Mouse (Mus musculus) lung, embryonic 15.5 days (tissue): ENCODE measurements at regions not wholly inside any gene's neighbourhood (a gene's known extent, or its start where the extent isn't known, plus 50 kb on each side); places are given as distances from the start of the nearest gene placed in this dataset.
"Not testable (repeated sequence)": the region's sequence is repeated elsewhere in the genome, so short reads cannot be mapped to it uniquely, and the experiment has no call there.

ENCODE experiments used
- ATAC-seq: fragments of 200-750 bp; cut with Nextera tagmentation; 2 replicates; pipeline ENCODE4 v1.8.0; 2017; ENCODE audit warnings: moderate number of reproducible peaks, borderline replicate concordance; ENCODE audit not compliant: low FRiP score, low TSS enrichment; ENCODE audit errors: extremely low read depth
- H3K27ac ChIP-seq: fragments of 300-500 bp; sonication (generic); 2 replicates; pipeline ENCODE4 v1.5.1; 2015; ENCODE audit warnings: moderate library complexity, mild to moderate bottlenecking, inconsistent platforms
- H3K27me3 ChIP-seq: fragments of 300-500 bp; sonication (generic); 2 replicates; pipeline ENCODE4 v1.6.1; 2015; ENCODE audit warnings: inconsistent platforms
- H3K36me3 ChIP-seq: fragments of 300-500 bp; sonication (generic); 2 replicates; pipeline ENCODE4 v1.6.1; 2015; ENCODE audit warnings: inconsistent platforms
- H3K4me1 ChIP-seq: fragments of 300-500 bp; sonication (generic); 2 replicates; pipeline ENCODE4 v1.6.1; 2015; ENCODE audit warnings: inconsistent platforms
- H3K4me2 ChIP-seq: fragments of 300-500 bp; sonication (generic); 2 replicates; pipeline ENCODE4 v1.6.1; 2015; ENCODE audit warnings: inconsistent platforms, mild to moderate bottlenecking, moderate library complexity
- H3K4me3 ChIP-seq: fragments of 300-500 bp; sonication (generic); 2 replicates; pipeline ENCODE4 v1.5.1; 2015; ENCODE audit warnings: mild to moderate bottlenecking, inconsistent platforms
- H3K9ac ChIP-seq: fragments of 300-500 bp; sonication (generic); 2 replicates; pipeline ENCODE4 v1.6.1; 2015; ENCODE audit warnings: inconsistent platforms
- H3K9me3 ChIP-seq: fragments of 300-500 bp; sonication (generic); 2 replicates; pipeline ENCODE4 v1.6.1; 2016; ENCODE audit warnings: inconsistent platforms
- WGBS: fragments of 180-500 bp; shearing (Covaris S2); methylation state at CpG from one replicate; pipeline ENCODE4 v1.1.7; 2015; 5-methylcytosine and 5-hydroxymethylcytosine counted together

GRCm38 (mm10) chr12:64788761-64789160, 128.9 kb upstream of the Gm527 start:
- no peaks in the 10 kb centered on the region for H3K4me1 ChIP-seq
- no peak overlapping the region for H3K9ac ChIP-seq
- H3K9me3 ChIP-seq = no peaks in the 10 kb centered on the region
- 82% methylated on average over 3 of the region's 3 CpGs for WGBS
- no peak overlapping the region for H3K27ac ChIP-seq
- no peak overlapping the region for H3K4me2 ChIP-seq
- no peaks in the 10 kb centered on the region for H3K36me3 ChIP-seq
- H3K4me3 ChIP-seq = no peak overlapping the region
- no peaks in the 10 kb centered on the region for H3K27me3 ChIP-seq
- no peak for ATAC-seq

- H3K9ac ChIP-seq, H3K36me3 ChIP-seq, H3K4me3 ChIP-seq, H3K27me3 ChIP-seq, H3K27ac ChIP-seq, ATAC-seq, H3K9me3 ChIP-seq, H3K4me1 ChIP-seq, H3K4me2 ChIP-seq: not testable (repeated sequence)
- WGBS = 44% methylated on average over 2 of the region's 2 CpGs
Measured at GRCm38 (mm10) chr12:64808492-64808891, 109.2 kb upstream of the Gm527 start.

DNA sequence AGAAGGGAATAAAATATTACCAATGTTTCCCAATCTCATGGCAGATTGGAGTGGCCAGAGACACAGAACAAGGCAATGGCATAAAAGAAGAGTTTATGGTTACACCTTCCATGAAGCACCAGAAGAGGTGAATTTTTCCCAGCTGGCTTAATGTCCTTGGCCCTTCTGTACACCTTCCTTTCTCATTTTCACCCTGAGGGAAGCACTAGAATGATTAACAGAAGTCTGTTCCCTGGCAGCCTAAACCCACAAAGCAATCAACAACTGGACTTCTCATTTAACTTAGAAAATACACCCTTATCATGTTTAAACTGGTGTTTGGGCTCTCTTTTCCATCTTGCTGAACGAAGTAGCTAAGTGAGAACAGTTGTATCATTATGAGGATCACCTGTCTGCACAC, 107.6 kb upstream of the Gm527 start:
- Histone ChIP-seq H3K9me3 (no peaks in the 10 kb centered on the region), H3K27ac (no peak overlapping the region), H3K9ac (no peak overlapping the region), H3K4me3 (no peak overlapping the region), H3K27me3 (no peaks in the 10 kb centered on the region), H3K36me3 (no peaks in the 10 kb centered on the region), H3K4me1 (no peaks in the 10 kb centered on the region), H3K4me2 (no peak overlapping the region)
- no peak for ATAC-seq
- WGBS = 35% methylated on average over 1 of the region's 1 CpGs

- Histone ChIP-seq H3K36me3 (no peaks in the 10 kb centered on the region), H3K4me1 (no peaks in the 10 kb centered on the region), H3K9ac (no peak overlapping the region), H3K9me3 (no peaks in the 10 kb centered on the region), H3K27ac (no peak overlapping the region), H3K4me2 (no peak overlapping the region), H3K27me3 (no peaks in the 10 kb centered on the region), H3K4me3 (no peak overlapping the region)
- WGBS = 70% methylated on average over 6 of the region's 6 CpGs
- no peak for ATAC-seq
Measured at GRCm38 (mm10) chr12:64815871-64816270, 101.8 kb upstream of the Gm527 start.

DNA sequence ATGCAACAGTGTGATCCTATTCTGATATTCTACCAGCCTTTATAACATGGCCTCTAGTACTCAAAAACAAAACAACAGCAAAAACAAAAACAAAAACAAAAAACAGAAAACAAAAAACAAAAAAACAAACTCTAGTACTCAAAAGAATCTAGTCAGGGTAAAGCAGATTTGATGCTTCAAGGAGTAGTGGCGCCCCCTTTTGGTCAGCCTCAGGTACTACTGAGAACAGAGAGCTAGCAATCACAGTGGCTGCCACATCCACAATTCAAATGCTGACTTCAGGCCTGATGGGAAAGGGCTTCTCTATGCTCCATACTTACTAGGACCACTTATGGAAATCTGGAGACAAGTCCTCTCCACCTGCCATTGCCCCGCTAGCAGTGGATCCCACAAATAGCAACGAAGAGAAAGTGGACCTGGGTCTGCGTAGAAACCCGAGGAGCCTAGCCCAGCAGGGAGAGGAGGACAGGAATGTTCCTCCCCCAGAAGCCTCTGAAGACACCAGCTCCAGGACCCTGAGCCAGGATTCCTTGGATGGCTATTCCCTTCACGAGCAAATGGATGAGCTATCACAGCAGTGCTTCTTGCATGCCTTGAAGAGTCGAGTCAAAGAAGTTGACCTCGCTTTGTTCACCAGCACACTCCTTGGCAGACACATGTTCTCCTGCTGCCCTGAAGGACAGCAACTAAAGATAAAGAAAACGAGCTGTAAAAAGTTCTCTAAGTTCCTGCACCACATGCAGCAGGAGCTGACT, 100.5 kb upstream of the Gm527 start:
- Histone ChIP-seq H3K4me3 (no peak overlapping the region), H3K9ac (no peak overlapping the region), H3K27me3 (no peaks in the 10 kb centered on the region), H3K9me3 (no peaks in the 10 kb centered on the region), H3K4me2 (no peak overlapping the region), H3K27ac (no peak overlapping the region), H3K4me1 (no peaks in the 10 kb centered on the region), H3K36me3 (no peaks in the 10 kb centered on the region)
- WGBS = 48% methylated on average over 9 of the region's 9 CpGs
- ATAC-seq = no peak

GRCm38 (mm10) chr12:64820722-64821121, 97.0 kb upstream of the Gm527 start:
- Histone ChIP-seq H3K9ac (no peak overlapping the region), H3K36me3 (no peaks in the 10 kb centered on the region), H3K9me3 (no peaks in the 10 kb centered on the region), H3K4me2 (no peak overlapping the region), H3K4me1 (no peaks in the 10 kb centered on the region), H3K4me3 (no peak overlapping the region), H3K27me3 (no peaks in the 10 kb centered on the region), H3K27ac (no peak overlapping the region)
- ATAC-seq = no peak
- 79% methylated on average over 5 of the region's 5 CpGs for WGBS

DNA sequence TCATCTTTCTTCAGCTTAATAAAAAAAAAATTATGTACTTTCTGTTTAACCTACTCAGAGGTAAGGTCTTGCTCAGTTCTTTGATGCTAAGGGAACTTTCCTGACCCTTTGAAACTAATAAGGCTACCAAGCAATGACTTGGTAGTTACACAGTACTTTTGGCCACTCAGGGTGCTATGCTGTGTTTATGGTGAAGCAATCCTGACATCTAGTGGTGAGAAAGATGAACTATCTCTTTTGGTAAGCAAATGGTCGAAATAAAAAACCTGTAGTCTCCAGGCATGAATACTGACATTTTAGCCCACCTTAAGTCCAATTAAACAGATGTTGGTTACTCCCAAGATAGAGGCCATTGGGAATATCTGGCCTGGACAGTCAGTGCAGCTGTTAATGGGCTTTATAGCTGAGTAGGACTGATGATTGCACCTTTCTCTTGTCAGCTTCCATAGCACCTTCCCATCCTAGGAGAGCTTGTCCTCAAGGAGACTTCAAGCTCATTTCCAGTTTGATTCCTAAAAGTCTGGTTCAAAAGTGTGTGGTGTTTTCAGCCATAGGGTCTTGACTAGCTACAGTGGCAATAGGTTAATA, 88.0 kb upstream of the Gm527 start:
- ATAC-seq = peak; percentile 39; the same call in 1 of the 2 replicates

DNA sequence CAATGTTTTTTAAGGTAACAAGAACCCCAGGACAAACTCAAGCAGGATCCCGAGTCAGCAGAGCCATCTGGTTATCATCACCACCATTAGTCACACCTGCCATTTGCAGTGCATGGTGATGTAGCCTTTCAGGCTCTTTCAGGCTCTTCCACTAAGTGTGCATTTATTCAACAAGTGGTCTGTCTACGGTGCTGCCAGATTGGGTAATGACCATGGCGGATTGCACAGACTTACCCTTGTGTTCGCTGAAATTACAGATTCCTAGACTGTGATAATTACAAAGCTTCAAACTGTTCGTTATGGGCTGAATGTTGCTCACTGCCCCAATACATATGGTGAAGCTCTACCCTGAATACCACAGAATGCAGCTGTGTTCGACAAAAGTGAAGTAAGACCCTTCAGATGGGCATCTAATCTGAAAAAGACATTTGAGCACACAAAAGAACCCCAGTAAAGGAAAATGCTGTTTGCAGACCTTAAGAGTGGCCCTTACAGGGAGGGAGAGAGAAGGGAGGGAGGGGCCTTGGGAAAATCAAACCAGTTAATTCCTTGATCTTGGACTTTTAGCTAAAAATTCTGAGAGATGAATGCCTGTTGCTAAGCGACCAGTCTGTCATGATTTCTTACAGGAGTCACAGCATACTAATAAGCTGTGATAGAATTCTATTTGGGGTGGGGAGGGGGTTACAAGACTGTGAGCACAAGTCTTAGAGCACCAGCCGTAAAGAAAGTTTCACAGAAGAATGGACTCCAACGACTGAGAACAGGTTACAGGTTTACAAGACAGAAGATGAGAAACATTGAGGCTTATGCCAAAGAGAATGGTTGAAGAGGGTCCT, 85.2 kb upstream of the Gm527 start:
- Histone ChIP-seq H3K27me3 (no peaks in the 10 kb centered on the region), H3K27ac (no peak overlapping the region), H3K4me2 (no peak overlapping the region), H3K4me1 (no peaks in the 10 kb centered on the region), H3K9me3 (no peaks in the 10 kb centered on the region), H3K9ac (no peak overlapping the region), H3K4me3 (no peak overlapping the region), H3K36me3 (no peaks in the 10 kb centered on the region)
- WGBS = 50% methylated on average over 9 of the region's 9 CpGs
- ATAC-seq = no peak

More for the DNA sequence above, 88.0 kb upstream of the Gm527 start:
- no peak overlapping the region for H3K27ac ChIP-seq
- no peak overlapping the region for H3K4me2 ChIP-seq
- no peaks in the 10 kb centered on the region for H3K27me3 ChIP-seq
- WGBS = 3% methylated on average over 1 of the region's 1 CpGs
- no peak overlapping the region for H3K9ac ChIP-seq
- no peaks in the 10 kb centered on the region for H3K36me3 ChIP-seq
- no peak overlapping the region for H3K4me3 ChIP-seq
- H3K9me3 ChIP-seq = no peaks in the 10 kb centered on the region
- no peaks in the 10 kb centered on the region for H3K4me1 ChIP-seq

GRCm38 (mm10) chr12:64857709-64858108, 60.0 kb upstream of the Gm527 start:
- no peaks in the 10 kb centered on the region for H3K9me3 ChIP-seq
- H3K4me3 ChIP-seq = no peak overlapping the region
- no peaks in the 10 kb centered on the region for H3K27me3 ChIP-seq
- no peak for ATAC-seq
- no peaks in the 10 kb centered on the region for H3K36me3 ChIP-seq
- no peak overlapping the region for H3K9ac ChIP-seq
- no peaks in the 10 kb centered on the region for H3K4me1 ChIP-seq
- H3K4me2 ChIP-seq = no peak overlapping the region
- H3K27ac ChIP-seq = no peak overlapping the region
